Mouse (Mus musculus): ENCODE measurements around the gene Jmjd6. TPM values are rescaled to one million over a fixed set of nuclear protein-coding genes. Genes with fewer than 3 reads are reported as not detected.
A peak's percentile ranks its signal among the peaks of the same experiment; 100 is the strongest.

Jmjd6 gene
- polyA plus RNA-seq, 1 experiment from 2014 or later: 63.7 TPM

DNA sequence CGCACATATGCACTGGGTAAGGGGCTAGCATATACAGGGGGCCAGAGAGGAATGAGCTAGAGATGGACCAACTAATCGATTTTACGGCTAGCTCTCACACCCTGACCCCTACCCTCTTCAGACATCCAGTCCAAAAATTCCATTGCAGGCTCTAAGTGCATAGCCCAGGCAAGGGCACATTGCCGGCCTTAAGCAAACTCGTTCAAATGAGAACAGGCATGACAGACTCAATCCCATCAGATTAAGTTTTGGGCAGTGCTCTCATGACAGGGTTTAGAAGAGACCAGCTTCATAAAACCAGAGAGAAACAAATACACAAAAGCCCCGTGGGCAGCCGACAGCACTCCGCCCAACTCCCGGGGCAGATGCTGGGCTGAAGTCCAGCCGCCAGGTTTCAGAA is 21.0 kb downstream of the Jmjd6 start:
- Histone ChIP-seq H3K4me1 (ENCODE audit: control insufficient read depth in 2 of 2, insufficient read depth in 2 of 2, low read length in 2 of 2) (peaks cover 38 to 59% of the 10 kb centered on the region in 2 experiments), H3K27ac (replicated peaks in 1 of 2; ENCODE audit: control insufficient read depth in 1 of 2, insufficient read depth in 1 of 2, low read depth in 2 of 2, low read length in 2 of 2) (peak overlapping the region; percentile 89 to 91), H3K9ac (ENCODE audit: low read length) (peak overlapping the region; percentile 52; the same call in 1 of the 2 replicates), H3K27me3 (ENCODE audit: control insufficient read depth, insufficient read depth, low read length) (no peaks in the 10 kb centered on the region), H3K9me3 (ENCODE audit: control insufficient read depth, low read length) (no peaks in the 10 kb centered on the region), H3K4me2 (ENCODE audit: low read length) (peak overlapping the region; percentile 47), H3K4me3 (ENCODE audit: control insufficient read depth in 1 of 2, insufficient read depth in 1 of 2, low read depth in 1 of 2, low read length in 2 of 2) (0 out of 4 replicates have a peak overlapping the region, but pooled peaks of 1 of the 2 experiments have one; percentile 4), H3K36me3 (ENCODE audit: control insufficient read depth, insufficient read depth, low read length) (peaks cover 3% of the 10 kb centered on the region; the same call in 1 of the 2 replicates)
- no peak for ATAC-seq (ENCODE audit: insufficient number of reproducible peaks, insufficient read depth, low FRiP score, low read depth)
- WGBS: 62% methylated on average over 10 of the region's 10 CpGs

DNA sequence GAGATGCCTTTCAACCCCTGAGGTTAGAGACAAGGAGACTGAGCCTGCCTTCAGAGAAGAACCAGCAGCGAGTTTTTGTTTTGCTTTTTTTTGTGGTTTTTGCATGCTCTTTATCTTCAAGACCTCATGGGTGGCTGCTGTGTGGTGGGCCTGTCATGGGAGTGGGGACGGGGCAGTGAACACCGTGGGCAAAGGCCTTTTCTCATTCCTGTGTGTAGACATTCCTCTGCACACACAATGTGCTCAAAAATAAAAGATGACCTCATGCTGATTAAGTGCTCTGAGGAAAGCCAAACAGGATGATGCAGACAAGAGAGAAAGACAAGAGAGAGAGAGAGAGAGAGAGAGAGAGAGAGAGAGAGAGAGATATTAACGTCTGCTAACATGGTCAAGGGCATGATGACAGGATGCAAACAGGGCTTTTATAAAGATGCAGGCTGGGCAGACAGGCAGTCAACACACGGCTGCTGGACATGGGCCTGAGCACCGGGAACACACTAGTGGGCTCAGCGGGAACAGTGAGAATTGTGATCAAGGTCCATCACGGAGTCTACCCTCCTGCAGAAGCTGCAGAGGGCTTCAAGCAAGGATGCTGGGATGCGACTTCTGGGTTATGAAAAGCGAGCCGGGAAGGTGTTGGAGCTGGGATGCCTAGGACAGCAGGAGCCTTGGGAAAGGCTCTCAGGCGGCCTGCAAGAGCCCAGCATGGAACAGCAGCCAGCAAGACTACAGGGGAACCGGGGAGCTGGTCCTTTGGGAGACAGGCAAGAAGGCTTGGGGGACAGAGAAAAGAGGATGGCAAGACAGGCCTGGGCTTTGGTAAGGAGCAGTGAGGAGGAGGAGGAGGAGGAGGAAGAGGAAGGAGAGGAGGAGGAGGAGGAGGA is 21.9 kb downstream of the Jmjd6 start:
- H3K9ac ChIP-seq (ENCODE audit: low read length): peak overlapping the region; percentile 52
- H3K4me2 ChIP-seq (ENCODE audit: low read length): peak overlapping the region; percentile 47
- peak overlapping the region; percentile 89 to 91 for H3K27ac ChIP-seq (replicated peaks in 1 of 2; ENCODE audit: control insufficient read depth in 1 of 2, insufficient read depth in 1 of 2, low read depth in 2 of 2, low read length in 2 of 2)
- H3K9me3 ChIP-seq (ENCODE audit: control insufficient read depth, low read length): no peaks in the 10 kb centered on the region
- peak overlapping the region; percentile 10 to 11; a peak in 3 of 4 replicates for H3K4me3 ChIP-seq (ENCODE audit: control insufficient read depth in 1 of 2, insufficient read depth in 1 of 2, low read depth in 1 of 2, low read length in 2 of 2)
- WGBS: 22% methylated on average over 13 of the region's 13 CpGs
- H3K36me3 ChIP-seq (ENCODE audit: control insufficient read depth, insufficient read depth, low read length): peaks cover 3% of the 10 kb centered on the region; the same call in 1 of the 2 replicates
- H3K4me1 ChIP-seq (ENCODE audit: control insufficient read depth in 2 of 2, insufficient read depth in 2 of 2, low read length in 2 of 2): peaks cover 34 to 53% of the 10 kb centered on the region in 2 experiments
- peak; percentile 57 for ATAC-seq (ENCODE audit: insufficient number of reproducible peaks, insufficient read depth, low FRiP score, low read depth)
- H3K27me3 ChIP-seq (ENCODE audit: control insufficient read depth, insufficient read depth, low read length): no peaks in the 10 kb centered on the region

DNA sequence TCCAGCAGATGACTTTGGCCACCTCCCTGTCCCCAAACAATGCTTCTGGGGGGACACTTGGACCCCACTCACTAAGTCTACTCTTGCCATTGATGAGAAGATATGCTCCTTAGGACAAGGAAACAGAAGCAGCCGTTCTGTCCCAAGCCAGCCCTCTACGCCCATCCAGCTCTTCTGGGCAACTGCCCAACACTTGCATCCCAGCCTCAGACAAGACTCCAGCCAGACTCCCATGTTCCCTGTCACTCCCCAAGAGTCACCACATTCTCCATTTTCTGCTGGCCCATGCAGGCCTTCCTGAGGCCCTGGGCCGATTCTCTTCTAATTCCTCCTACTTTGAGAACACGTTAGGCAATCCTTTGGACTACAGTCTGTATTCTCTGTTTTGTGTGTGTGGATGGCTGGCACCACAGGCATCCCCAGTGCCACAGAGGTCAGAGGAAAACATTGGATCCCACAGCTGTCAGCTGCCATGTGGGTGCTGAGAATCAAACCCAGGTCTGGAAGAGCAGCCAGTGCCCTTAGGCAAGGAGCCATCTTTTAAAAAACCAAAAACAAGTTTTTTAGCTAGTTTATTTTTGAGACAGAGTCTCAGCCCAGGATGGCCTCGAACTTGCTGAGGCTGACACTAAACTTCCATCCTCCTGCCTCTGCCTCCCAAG is 23.2 kb downstream of the Jmjd6 start:
- H3K36me3 ChIP-seq (ENCODE audit: control insufficient read depth, insufficient read depth, low read length): peaks cover 3% of the 10 kb centered on the region; the same call in 1 of the 2 replicates
- no peaks in the 10 kb centered on the region for H3K9me3 ChIP-seq (ENCODE audit: control insufficient read depth, low read length)
- peak overlapping the region; percentile 89 to 91 for H3K27ac ChIP-seq (replicated peaks in 1 of 2; ENCODE audit: control insufficient read depth in 1 of 2, insufficient read depth in 1 of 2, low read depth in 2 of 2, low read length in 2 of 2)
- ATAC-seq (ENCODE audit: insufficient number of reproducible peaks, insufficient read depth, low FRiP score, low read depth): no peak
- 77% methylated on average over 5 of the region's 5 CpGs for WGBS
- no peak overlapping the region for H3K4me3 ChIP-seq (ENCODE audit: control insufficient read depth in 1 of 2, insufficient read depth in 1 of 2, low read depth in 1 of 2, low read length in 2 of 2)
- peaks cover 37 to 50% of the 10 kb centered on the region in 2 experiments for H3K4me1 ChIP-seq (ENCODE audit: control insufficient read depth in 2 of 2, insufficient read depth in 2 of 2, low read length in 2 of 2)
- H3K9ac ChIP-seq (ENCODE audit: low read length): no peak overlapping the region
- no peak overlapping the region for H3K4me2 ChIP-seq (ENCODE audit: low read length)
- H3K27me3 ChIP-seq (ENCODE audit: control insufficient read depth, insufficient read depth, low read length): no peaks in the 10 kb centered on the region

DNA sequence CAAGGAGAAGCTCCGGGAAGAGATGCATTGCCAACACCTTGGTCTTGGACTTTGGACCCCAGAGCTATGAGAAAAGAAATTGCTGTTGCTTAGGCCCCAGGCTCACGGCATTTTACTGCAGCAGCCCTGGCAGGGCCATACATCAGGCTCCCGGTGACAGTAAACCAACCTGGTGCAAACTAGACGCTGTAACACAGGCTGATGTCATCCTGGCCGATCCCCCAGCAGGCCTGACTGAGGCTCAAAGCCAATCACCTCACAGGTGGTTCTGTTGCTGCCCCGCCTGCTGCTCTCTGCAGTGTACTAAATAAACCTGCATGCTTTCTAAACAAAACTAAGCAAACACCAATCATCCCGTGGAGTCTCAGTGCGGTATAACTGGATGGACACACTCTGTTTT is 24.5 kb downstream of the Jmjd6 start:
- Histone ChIP-seq H3K27me3 (ENCODE audit: control insufficient read depth, insufficient read depth, low read length) (no peaks in the 10 kb centered on the region), H3K4me2 (ENCODE audit: low read length) (no peak overlapping the region), H3K4me1 (ENCODE audit: control insufficient read depth in 2 of 2, insufficient read depth in 2 of 2, low read length in 2 of 2) (peaks cover 49 to 63% of the 10 kb centered on the region in 2 experiments), H3K9ac (ENCODE audit: low read length) (0 out of 2 replicates have a peak overlapping the region, but pooled peaks have one; percentile 28), H3K36me3 (ENCODE audit: control insufficient read depth, insufficient read depth, low read length) (peaks cover 3% of the 10 kb centered on the region; the same call in 1 of the 2 replicates), H3K4me3 (ENCODE audit: control insufficient read depth in 1 of 2, insufficient read depth in 1 of 2, low read depth in 1 of 2, low read length in 2 of 2) (no peak overlapping the region), H3K27ac (replicated peaks in 1 of 2; ENCODE audit: control insufficient read depth in 1 of 2, insufficient read depth in 1 of 2, low read depth in 2 of 2, low read length in 2 of 2) (0 out of 4 replicates have a peak overlapping the region, but pooled peaks of 1 of the 2 experiments have one; percentile 26), H3K9me3 (ENCODE audit: control insufficient read depth, low read length) (no peaks in the 10 kb centered on the region)
- WGBS: 55% methylated on average over 8 of the region's 8 CpGs
- ATAC-seq (ENCODE audit: insufficient number of reproducible peaks, insufficient read depth, low FRiP score, low read depth): no peak

DNA sequence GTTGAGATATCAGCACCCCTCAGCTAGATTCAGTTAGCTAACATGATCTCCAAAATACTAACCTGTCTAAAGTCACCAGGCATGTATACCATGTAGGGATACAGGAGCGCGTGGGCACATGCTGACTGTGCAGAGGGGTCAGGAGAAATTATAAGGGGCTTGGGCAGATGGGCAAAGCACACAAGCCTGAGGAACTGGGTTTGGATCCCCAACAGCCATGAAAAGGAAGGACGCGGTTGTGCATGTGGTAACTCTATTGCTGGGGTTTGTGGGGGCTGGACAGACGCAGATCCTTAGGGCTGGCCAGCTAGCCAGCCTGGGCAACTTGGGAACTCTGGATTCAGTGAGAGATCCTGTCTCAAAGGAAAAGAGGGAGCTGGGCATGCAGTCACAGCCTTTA is 25.7 kb downstream of the Jmjd6 start:
- ATAC-seq (ENCODE audit: insufficient number of reproducible peaks, insufficient read depth, low FRiP score, low read depth): no peak

DNA sequence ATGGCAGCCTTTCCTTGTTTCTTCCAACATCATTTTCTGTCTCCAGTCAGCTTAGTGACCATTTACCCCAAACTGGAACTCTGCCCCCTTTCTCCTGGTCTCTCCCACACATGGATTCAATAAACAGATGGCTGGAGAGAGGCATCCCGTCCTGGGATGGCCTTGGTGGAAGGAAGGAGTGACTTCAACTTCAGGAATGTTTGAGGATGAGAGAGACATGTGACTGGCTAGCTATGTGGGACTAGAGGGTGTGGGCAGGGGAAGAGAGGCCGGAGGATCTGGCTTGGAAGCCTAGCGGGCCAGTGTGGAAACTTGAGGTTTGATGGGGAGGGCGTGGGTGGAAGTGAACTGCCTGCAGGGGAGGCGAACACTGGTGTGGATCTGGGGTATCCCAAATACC is 26.5 kb downstream of the Jmjd6 start:
- Histone ChIP-seq H3K27ac (replicated peaks in 1 of 2; ENCODE audit: control insufficient read depth in 1 of 2, insufficient read depth in 1 of 2, low read depth in 2 of 2, low read length in 2 of 2) (no peak overlapping the region), H3K4me1 (ENCODE audit: control insufficient read depth in 2 of 2, insufficient read depth in 2 of 2, low read length in 2 of 2) (peaks cover 52 to 70% of the 10 kb centered on the region in 2 experiments), H3K27me3 (ENCODE audit: control insufficient read depth, insufficient read depth, low read length) (no peaks in the 10 kb centered on the region), H3K36me3 (ENCODE audit: control insufficient read depth, insufficient read depth, low read length) (no peaks in the 10 kb centered on the region), H3K4me3 (ENCODE audit: control insufficient read depth in 1 of 2, insufficient read depth in 1 of 2, low read depth in 1 of 2, low read length in 2 of 2) (no peak overlapping the region), H3K9me3 (ENCODE audit: control insufficient read depth, low read length) (no peaks in the 10 kb centered on the region), H3K9ac (ENCODE audit: low read length) (no peak overlapping the region), H3K4me2 (ENCODE audit: low read length) (no peak overlapping the region)
- WGBS: 53% methylated on average over 5 of the region's 5 CpGs
- ATAC-seq (ENCODE audit: insufficient number of reproducible peaks, insufficient read depth, low FRiP score, low read depth): no peak

More for the DNA sequence above, 25.7 kb downstream of the Jmjd6 start:
- Histone ChIP-seq H3K27me3 (ENCODE audit: control insufficient read depth, insufficient read depth, low read length) (no peaks in the 10 kb centered on the region), H3K4me2 (ENCODE audit: low read length) (no peak overlapping the region), H3K9ac (ENCODE audit: low read length) (no peak overlapping the region), H3K9me3 (ENCODE audit: control insufficient read depth, low read length) (no peaks in the 10 kb centered on the region), H3K27ac (replicated peaks in 1 of 2; ENCODE audit: control insufficient read depth in 1 of 2, insufficient read depth in 1 of 2, low read depth in 2 of 2, low read length in 2 of 2) (no peak overlapping the region), H3K36me3 (ENCODE audit: control insufficient read depth, insufficient read depth, low read length) (no peaks in the 10 kb centered on the region), H3K4me3 (ENCODE audit: control insufficient read depth in 1 of 2, insufficient read depth in 1 of 2, low read depth in 1 of 2, low read length in 2 of 2) (no peak overlapping the region), H3K4me1 (ENCODE audit: control insufficient read depth in 2 of 2, insufficient read depth in 2 of 2, low read length in 2 of 2) (peaks cover 59 to 71% of the 10 kb centered on the region in 2 experiments)
- 94% methylated on average over 5 of the region's 5 CpGs for WGBS

DNA sequence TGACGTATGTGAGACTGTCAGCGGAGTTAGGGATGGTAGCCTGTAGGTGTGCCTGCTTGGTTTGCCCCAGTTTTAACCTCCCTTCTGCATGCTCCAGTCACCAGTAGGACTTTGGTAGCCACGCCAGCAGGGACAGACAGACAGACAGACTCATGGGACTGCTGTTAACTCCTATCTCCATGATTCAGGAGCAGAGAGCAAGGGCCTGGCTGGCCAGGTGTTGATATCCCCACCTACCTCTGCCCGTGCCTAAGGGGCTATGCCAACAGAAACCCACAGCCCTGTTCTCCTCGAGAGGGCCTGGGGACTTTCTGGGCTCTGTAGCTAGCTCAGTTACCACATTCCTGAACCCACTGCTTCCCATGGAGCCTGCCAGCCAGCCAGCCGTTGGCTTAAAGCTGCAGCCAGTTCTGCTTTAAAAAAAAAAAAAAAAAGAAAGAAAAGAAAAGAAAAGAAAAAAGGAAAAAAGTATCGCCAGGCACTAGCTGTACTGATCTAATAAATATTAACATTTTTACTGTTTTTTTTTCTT is 28.3 kb downstream of the Jmjd6 start:
- Histone ChIP-seq H3K36me3 (ENCODE audit: control insufficient read depth, insufficient read depth, low read length) (peaks cover 4% of the 10 kb centered on the region), H3K27ac (replicated peaks in 1 of 2; ENCODE audit: control insufficient read depth in 1 of 2, insufficient read depth in 1 of 2, low read depth in 2 of 2, low read length in 2 of 2) (peak overlapping the region; percentile 68 to 79), H3K4me3 (ENCODE audit: control insufficient read depth in 1 of 2, insufficient read depth in 1 of 2, low read depth in 1 of 2, low read length in 2 of 2) (no peak overlapping the region), H3K4me1 (ENCODE audit: control insufficient read depth in 2 of 2, insufficient read depth in 2 of 2, low read length in 2 of 2) (peaks cover 41 to 63% of the 10 kb centered on the region in 2 experiments), H3K27me3 (ENCODE audit: control insufficient read depth, insufficient read depth, low read length) (no peaks in the 10 kb centered on the region), H3K9me3 (ENCODE audit: control insufficient read depth, low read length) (no peaks in the 10 kb centered on the region), H3K4me2 (ENCODE audit: low read length) (peak overlapping the region; percentile 27; the same call in 1 of the 2 replicates), H3K9ac (ENCODE audit: low read length) (peak overlapping the region; percentile 47)
- ATAC-seq (ENCODE audit: insufficient number of reproducible peaks, insufficient read depth, low FRiP score, low read depth): no peak
- whole genome bisulfite sequencing: 27% methylated on average over 7 of the region's 7 CpGs

All from heart, embryonic 14.5 days (tissue).